In genomic region chr2:105330024-105330423, GRCm38 (mm10) we compare ENCODE assay signal across 18 mouse cellular contexts.
DNase-seq lines count a peak whose midpoint lies in the region; ATAC-seq and TF ChIP-seq lines count a peak whose summit lies in the region.
"Had no signal": no experiment of that assay in that cellular context is flagged by ENCODE, and none has a peak within 500 bp of the region (broad histone marks: within the 10 kb centered on the region; RNA-seq: fewer than 3 reads in every experiment).

No protein-coding gene starts in this region.

- 70% methylated on average over 4 of the region's 4 CpGs for WGBS in forebrain, embryonic 15.5 days
- 92% methylated on average over 4 of the region's 4 CpGs for WGBS in forebrain, embryonic 10.5 days
- WGBS in hindbrain, postnatal 0 days = 63% methylated on average over 4 of the region's 4 CpGs
- 89% methylated on average over 4 of the region's 4 CpGs for WGBS in hindbrain, embryonic 11.5 days

- H3K27ac ChIP-seq in forebrain, embryonic 15.5 days (replicated peaks) = no peak overlapping the region
- no peak overlapping the region for H3K27ac ChIP-seq in forebrain, embryonic 10.5 days
- H3K27ac ChIP-seq in hindbrain, postnatal 0 days = no peak overlapping the region
- no peak overlapping the region for H3K27ac ChIP-seq in hindbrain, embryonic 11.5 days (ENCODE audit: low read depth, low read length)
- no peak overlapping the region for H3K27ac ChIP-seq in layer of hippocampus, adult 2 months
- H3K27ac ChIP-seq: embryonic facial prominence, embryonic 13.5 days; hindbrain, embryonic 12.5 days; kidney, postnatal 0 days; limb, embryonic 13.5 days; midbrain, embryonic 12.5 days had no signal

- no peak for DNase-seq in forebrain, embryonic 10.5 days (ENCODE audit: extremely low spot score, low spot score)
- DNase-seq in hindbrain, postnatal 0 days (ENCODE audit: low spot score) = peak; percentile 45
- no peak for DNase-seq in hindbrain, embryonic 11.5 days (ENCODE audit: low spot score)
- peak; percentile 86 to 89 for DNase-seq in cerebellum, adult 18-20 months
- DNase-seq in layer of hippocampus, adult 2 months (ENCODE audit: low spot score in 2 of 2) = peak; percentile 17 to 44
- DNase-seq in lung, postnatal 4 days = no peak
- no peak for DNase-seq in testis, postnatal 14 days (ENCODE audit: low spot score)
- DNase-seq: gastrocnemius, postnatal 36 days; lung, postnatal 36 days had no signal

- no peak for TF ChIP-seq CTCF in hindbrain, postnatal 0 days (IDR thresholded peaks at IDR 0.05; ENCODE audit: low read depth)
- no peak for TF ChIP-seq CTCF in layer of hippocampus, adult 2 months (conservative IDR thresholded peaks at IDR 0.05)

- ATAC-seq in forebrain, embryonic 15.5 days (replicated peaks) = peak; percentile 44; the same call in 1 of the 2 replicates
- ATAC-seq in hindbrain, postnatal 0 days = 0 out of 2 replicates have a peak, but pooled peaks have one; percentile 31
- ATAC-seq in hindbrain, embryonic 11.5 days (ENCODE audit: low FRiP score) = no peak
- ATAC-seq: intestine, postnatal 0 days had no signal

- H3K36me3 ChIP-seq in forebrain, embryonic 15.5 days = no peaks in the 10 kb centered on the region
- no peaks in the 10 kb centered on the region for H3K36me3 ChIP-seq in forebrain, embryonic 10.5 days (replicated peaks)
- H3K36me3 ChIP-seq in hindbrain, postnatal 0 days (ENCODE audit: insufficient read depth, low read length) = no peaks in the 10 kb centered on the region
- no peaks in the 10 kb centered on the region for H3K36me3 ChIP-seq in hindbrain, embryonic 11.5 days (ENCODE audit: control insufficient read depth, insufficient read depth, low read length)
- H3K36me3 ChIP-seq: embryonic facial prominence, embryonic 13.5 days; heart, embryonic 12.5 days; hindbrain, embryonic 12.5 days; limb, embryonic 13.5 days; midbrain, embryonic 12.5 days had no signal

- peaks cover 8% of the 10 kb centered on the region for H3K4me1 ChIP-seq in forebrain, embryonic 15.5 days
- H3K4me1 ChIP-seq in forebrain, embryonic 10.5 days = peaks cover 6% of the 10 kb centered on the region; the same call in 1 of the 2 replicates
- no peaks in the 10 kb centered on the region for H3K4me1 ChIP-seq in hindbrain, postnatal 0 days (ENCODE audit: insufficient read depth, low read length)
- no peaks in the 10 kb centered on the region for H3K4me1 ChIP-seq in hindbrain, embryonic 11.5 days (replicated peaks; ENCODE audit: control insufficient read depth, insufficient read depth, low read length)
- H3K4me1 ChIP-seq: embryonic facial prominence, embryonic 13.5 days; hindbrain, embryonic 12.5 days; limb, embryonic 13.5 days; midbrain, embryonic 12.5 days had no signal

- no peak overlapping the region for H3K4me3 ChIP-seq in forebrain, embryonic 15.5 days
- H3K4me3 ChIP-seq in forebrain, embryonic 10.5 days = no peak overlapping the region
- H3K4me3 ChIP-seq in hindbrain, postnatal 0 days (ENCODE audit: low read length) = no peak overlapping the region
- H3K4me3 ChIP-seq in hindbrain, embryonic 11.5 days (ENCODE audit: low read depth, low read length) = no peak overlapping the region
- H3K4me3 ChIP-seq in layer of hippocampus, adult 2 months = no peak overlapping the region
- H3K4me3 ChIP-seq: embryonic facial prominence, embryonic 13.5 days; heart, embryonic 12.5 days; hindbrain, embryonic 12.5 days; limb, embryonic 13.5 days; midbrain, embryonic 12.5 days had no signal

- peaks cover 12% of the 10 kb centered on the region for H3K27me3 ChIP-seq in forebrain, embryonic 15.5 days
- 0 out of 2 replicates have a peak, but pooled peaks cover 12% of the 10 kb centered on the region for H3K27me3 ChIP-seq in forebrain, embryonic 10.5 days (ENCODE audit: poor library complexity, severe bottlenecking)
- H3K27me3 ChIP-seq in hindbrain, postnatal 0 days (ENCODE audit: insufficient read depth, low read length) = no peaks in the 10 kb centered on the region
- peaks cover 2% of the 10 kb centered on the region; the same call in 1 of the 2 replicates for H3K27me3 ChIP-seq in hindbrain, embryonic 11.5 days (ENCODE audit: control insufficient read depth, insufficient read depth, low read length)
- H3K27me3 ChIP-seq: CH12.LX had no signal

- no peak overlapping the region for H3K4me2 ChIP-seq in forebrain, embryonic 15.5 days (replicated peaks)
- no peak overlapping the region for H3K4me2 ChIP-seq in hindbrain, postnatal 0 days (ENCODE audit: low read depth, low read length)
- no peak overlapping the region for H3K4me2 ChIP-seq in hindbrain, embryonic 11.5 days (replicated peaks; ENCODE audit: low read depth, low read length)
- H3K4me2 ChIP-seq: embryonic facial prominence, embryonic 13.5 days; heart, embryonic 12.5 days; hindbrain, embryonic 12.5 days; limb, embryonic 13.5 days; midbrain, embryonic 12.5 days had no signal

- no peak overlapping the region for H3K9ac ChIP-seq in forebrain, embryonic 15.5 days (replicated peaks)
- H3K9ac ChIP-seq in hindbrain, postnatal 0 days (replicated peaks; ENCODE audit: low read length) = no peak overlapping the region
- H3K9ac ChIP-seq in hindbrain, embryonic 11.5 days (ENCODE audit: low read depth, low read length) = no peak overlapping the region
- H3K9ac ChIP-seq: embryonic facial prominence, embryonic 13.5 days; heart, embryonic 12.5 days; hindbrain, embryonic 12.5 days; limb, embryonic 13.5 days; midbrain, embryonic 12.5 days had no signal

- H3K9me3 ChIP-seq in forebrain, embryonic 15.5 days = no peaks in the 10 kb centered on the region
- H3K9me3 ChIP-seq in forebrain, embryonic 10.5 days = no peaks in the 10 kb centered on the region
- no peaks in the 10 kb centered on the region for H3K9me3 ChIP-seq in hindbrain, postnatal 0 days (ENCODE audit: low read length)
- no peaks in the 10 kb centered on the region for H3K9me3 ChIP-seq in hindbrain, embryonic 11.5 days (ENCODE audit: control insufficient read depth, low read length)
- H3K9me3 ChIP-seq: embryonic facial prominence, embryonic 13.5 days; heart, embryonic 12.5 days; hindbrain, embryonic 12.5 days; limb, embryonic 13.5 days; midbrain, embryonic 12.5 days had no signal

Comparison
In these comparisons a context has a peak if more than half of its experiments do, and no peak if none do; other contexts are left out.
1. DNase-seq: peak in hindbrain, postnatal 0 days (single experiment), cerebellum, adult 18-20 months (2 of 2) and layer of hippocampus, adult 2 months (2 of 2); none in forebrain, embryonic 10.5 days (single experiment), hindbrain, embryonic 11.5 days (single experiment), lung, postnatal 4 days (0 of 2) and testis, postnatal 14 days (single experiment).